Mouse (Mus musculus): ENCODE results near the gene Prkce. TPM values are rescaled to one million over a fixed set of nuclear protein-coding genes. Genes with fewer than 3 reads are reported as not detected.
A peak's percentile ranks its signal among the peaks of the same experiment; 100 is the strongest.

Prkce gene
- total and polyA plus RNA-seq, 3 experiments: 6.1 to 27.3 (median 26.0) TPM

DNA sequence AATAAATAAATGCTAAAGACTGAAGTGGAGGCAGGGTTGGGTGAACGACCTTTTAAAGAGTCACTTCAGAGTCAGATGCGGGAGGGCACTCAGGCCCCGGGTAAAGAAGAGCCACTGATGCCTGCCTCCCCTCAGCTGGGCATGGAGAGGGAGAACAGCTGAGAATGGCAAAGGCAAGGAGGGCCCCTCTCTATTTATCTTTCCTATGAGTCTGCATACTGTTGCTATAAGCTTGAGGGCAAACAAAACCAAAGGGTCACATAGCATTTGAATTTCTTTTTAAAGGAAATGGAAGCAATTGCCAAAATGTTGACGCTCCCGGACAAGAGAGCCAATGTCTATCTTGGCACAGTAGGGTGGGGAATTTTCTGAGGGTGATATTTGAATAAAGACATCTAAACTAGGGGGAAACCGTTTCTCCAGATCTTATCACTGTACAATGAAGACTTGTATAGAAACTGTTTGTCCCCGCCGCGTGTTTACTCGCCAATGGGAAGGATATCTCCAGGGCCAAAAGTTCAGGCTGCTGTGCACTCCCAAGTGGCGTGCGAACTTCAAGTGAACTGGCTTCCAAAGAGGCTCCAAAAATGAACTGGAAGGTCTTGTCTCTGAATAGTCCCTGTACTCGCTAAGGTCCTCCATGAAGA lies 347.5 kb downstream of the Prkce start:
- Histone ChIP-seq H3K4me3 (no peak overlapping the region), H3K79me2 (replicated peaks; ENCODE audit: control insufficient read depth, insufficient read depth, low read length) (no peaks in the 10 kb centered on the region), H3K9ac (ENCODE audit: low read depth, low read length) (no peak overlapping the region), H3K36me3 (ENCODE audit: control insufficient read depth, insufficient read depth, low read length) (no peaks in the 10 kb centered on the region; the same call in 1 of the 2 replicates), H3K27ac (peak overlapping the region; percentile 50), H3K27me3 (ENCODE audit: control insufficient read depth, insufficient read depth, low read length) (no peaks in the 10 kb centered on the region), H3K4me1 (ENCODE audit: control insufficient read depth, insufficient read depth, low read length) (peaks cover 15% of the 10 kb centered on the region)
- no peak for TF ChIP-seq CTCF (IDR thresholded peaks at IDR 0.05)
- peak; percentile 56; the same call in 1 of the 2 replicates for TF ChIP-seq EP300 (IDR thresholded peaks at IDR 0.05; ENCODE audit: insufficient read depth, low read depth, low read length)
- 42% methylated on average over 13 of the region's 13 CpGs for WGBS
- intact Hi-C loops (cut with DNase I): no loop called here
- no peak for DNase-seq

DNA sequence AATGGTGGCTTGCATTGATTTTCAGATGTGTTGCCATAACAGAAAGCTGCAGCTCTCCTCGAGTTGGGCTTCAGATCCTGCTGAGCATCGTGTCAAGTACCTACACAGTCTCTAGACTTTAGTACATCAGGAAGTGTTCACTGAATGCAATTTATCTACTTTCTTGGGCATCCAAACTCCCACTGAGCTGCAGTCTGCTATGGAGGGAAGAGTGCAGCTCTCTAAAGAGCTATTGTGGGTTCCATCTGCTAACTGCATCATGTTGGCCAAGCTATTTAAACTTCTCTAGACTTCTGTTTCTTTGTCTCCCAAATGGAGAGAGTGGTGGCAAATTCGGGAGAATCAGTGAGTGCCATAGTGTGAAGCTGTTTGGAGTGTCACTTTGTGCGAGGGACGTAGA lies 349.0 kb downstream of the Prkce start:
- H3K79me2 ChIP-seq (replicated peaks; ENCODE audit: control insufficient read depth, insufficient read depth, low read length): no peaks in the 10 kb centered on the region
- intact Hi-C loops (cut with DNase I): no loop called here
- H3K27me3 ChIP-seq (ENCODE audit: control insufficient read depth, insufficient read depth, low read length): no peaks in the 10 kb centered on the region
- no peak overlapping the region for H3K4me3 ChIP-seq
- no peaks in the 10 kb centered on the region; the same call in 1 of the 2 replicates for H3K36me3 ChIP-seq (ENCODE audit: control insufficient read depth, insufficient read depth, low read length)
- TF ChIP-seq EP300 (IDR thresholded peaks at IDR 0.05; ENCODE audit: insufficient read depth, low read depth, low read length): no peak
- 69% methylated on average over 5 of the region's 5 CpGs for WGBS
- DNase-seq: no peak
- no peak overlapping the region for H3K27ac ChIP-seq
- H3K4me1 ChIP-seq (ENCODE audit: control insufficient read depth, insufficient read depth, low read length): peaks cover 13% of the 10 kb centered on the region
- no peak overlapping the region for H3K9ac ChIP-seq (ENCODE audit: low read depth, low read length)

DNA sequence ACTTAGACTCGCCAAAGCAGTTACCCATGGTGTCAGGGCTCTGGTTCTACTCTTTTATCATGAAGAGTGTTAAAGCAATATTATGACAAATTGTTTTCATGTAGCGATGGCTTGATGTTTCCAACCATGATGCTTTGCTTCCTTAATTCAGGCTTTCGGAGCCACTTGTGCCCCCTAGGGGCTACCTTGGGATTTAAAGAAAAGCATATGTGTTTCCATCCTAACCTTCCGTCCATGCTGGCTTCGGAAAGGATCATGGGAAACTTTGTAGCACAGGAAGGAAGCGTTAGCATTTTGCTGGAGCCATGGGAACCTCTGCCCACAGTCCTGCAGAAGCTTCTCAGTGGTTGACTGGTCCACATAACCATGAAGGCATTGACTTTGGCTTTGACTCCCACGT lies 351.0 kb downstream of the Prkce start:
- TF ChIP-seq CTCF (IDR thresholded peaks at IDR 0.05): peak; percentile 39
- TF ChIP-seq EP300 (IDR thresholded peaks at IDR 0.05; ENCODE audit: insufficient read depth, low read depth, low read length): no peak
- H3K36me3 ChIP-seq (ENCODE audit: control insufficient read depth, insufficient read depth, low read length): no peaks in the 10 kb centered on the region; the same call in 1 of the 2 replicates
- 80% methylated on average over 7 of the region's 7 CpGs for WGBS
- H3K79me2 ChIP-seq (replicated peaks; ENCODE audit: control insufficient read depth, insufficient read depth, low read length): no peaks in the 10 kb centered on the region
- H3K9ac ChIP-seq (ENCODE audit: low read depth, low read length): no peak overlapping the region
- intact Hi-C loops (cut with DNase I): no loop called here
- H3K4me1 ChIP-seq (ENCODE audit: control insufficient read depth, insufficient read depth, low read length): peaks cover 9% of the 10 kb centered on the region
- no peak overlapping the region for H3K27ac ChIP-seq
- H3K27me3 ChIP-seq (ENCODE audit: control insufficient read depth, insufficient read depth, low read length): no peaks in the 10 kb centered on the region
- no peak for DNase-seq
- H3K4me3 ChIP-seq: no peak overlapping the region

DNA sequence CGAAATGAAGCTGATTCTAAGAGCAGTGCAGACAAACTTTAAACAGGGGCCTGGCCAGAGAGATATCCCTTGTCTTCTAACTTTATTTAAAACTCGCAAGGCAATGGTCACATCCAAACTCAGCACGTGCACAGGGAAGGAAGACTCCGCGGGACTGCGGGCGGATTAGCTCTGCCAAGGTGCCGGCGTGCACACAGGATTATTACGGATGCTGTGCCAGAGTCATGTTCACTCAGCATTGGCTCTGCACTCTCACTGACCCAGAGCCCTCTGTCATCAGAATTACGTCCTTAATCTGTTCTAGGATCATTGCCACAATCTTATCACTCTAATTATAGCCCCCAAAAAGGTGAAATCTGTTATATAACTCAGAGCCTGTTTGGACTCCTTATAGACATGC lies 353.7 kb downstream of the Prkce start:
- WGBS: 88% methylated on average over 11 of the region's 11 CpGs
- no peak for TF ChIP-seq EP300 (IDR thresholded peaks at IDR 0.05; ENCODE audit: insufficient read depth, low read depth, low read length)
- TF ChIP-seq CTCF (IDR thresholded peaks at IDR 0.05): no peak
- TF ChIP-seq POLR2A (IDR thresholded peaks at IDR 0.05; ENCODE audit: insufficient read depth, low read depth, low read length): no peak
- Histone ChIP-seq H3K4me3 (no peak overlapping the region), H3K27ac (no peak overlapping the region), H3K79me2 (replicated peaks; ENCODE audit: control insufficient read depth, insufficient read depth, low read length) (no peaks in the 10 kb centered on the region), H3K4me1 (ENCODE audit: control insufficient read depth, insufficient read depth, low read length) (no peaks in the 10 kb centered on the region), H3K9ac (ENCODE audit: low read depth, low read length) (no peak overlapping the region), H3K27me3 (ENCODE audit: control insufficient read depth, insufficient read depth, low read length) (no peaks in the 10 kb centered on the region), H3K36me3 (ENCODE audit: control insufficient read depth, insufficient read depth, low read length) (no peaks in the 10 kb centered on the region)
- intact Hi-C loops (cut with DNase I): no loop called here
- DNase-seq: no peak

DNA sequence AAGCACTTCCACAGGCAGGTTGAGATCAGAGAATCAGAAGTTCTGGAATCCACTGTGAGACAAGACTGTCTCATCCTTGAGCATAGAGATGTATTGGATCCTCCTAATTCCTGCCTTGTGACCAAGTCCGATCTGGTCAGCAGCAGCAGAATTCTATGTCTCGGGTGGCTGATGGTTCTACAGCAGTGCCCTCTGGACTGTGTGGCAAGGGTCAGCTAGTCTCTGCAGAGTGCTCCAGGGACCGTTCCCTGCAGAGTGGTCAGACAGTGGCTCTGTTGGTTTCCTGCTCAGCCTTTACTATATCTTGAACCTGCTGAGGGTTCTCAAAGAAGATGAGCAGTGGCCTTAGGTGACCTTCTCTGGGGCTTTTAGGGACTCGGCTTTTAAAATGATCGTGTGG lies 355.1 kb downstream of the Prkce start:
- H3K9ac ChIP-seq (ENCODE audit: low read depth, low read length): no peak overlapping the region
- H3K4me1 ChIP-seq (ENCODE audit: control insufficient read depth, insufficient read depth, low read length): no peaks in the 10 kb centered on the region
- WGBS: 92% methylated on average over 5 of the region's 5 CpGs
- no peak for DNase-seq
- H3K36me3 ChIP-seq (ENCODE audit: control insufficient read depth, insufficient read depth, low read length): no peaks in the 10 kb centered on the region
- H3K27me3 ChIP-seq (ENCODE audit: control insufficient read depth, insufficient read depth, low read length): no peaks in the 10 kb centered on the region
- intact Hi-C loops (cut with DNase I): no loop called here
- TF ChIP-seq POLR2A (IDR thresholded peaks at IDR 0.05; ENCODE audit: insufficient read depth, low read depth, low read length): no peak
- TF ChIP-seq EP300 (IDR thresholded peaks at IDR 0.05; ENCODE audit: insufficient read depth, low read depth, low read length): no peak
- no peak for TF ChIP-seq CTCF (IDR thresholded peaks at IDR 0.05)
- H3K79me2 ChIP-seq (replicated peaks; ENCODE audit: control insufficient read depth, insufficient read depth, low read length): no peaks in the 10 kb centered on the region
- no peak overlapping the region for H3K4me3 ChIP-seq
- H3K27ac ChIP-seq: no peak overlapping the region

DNA sequence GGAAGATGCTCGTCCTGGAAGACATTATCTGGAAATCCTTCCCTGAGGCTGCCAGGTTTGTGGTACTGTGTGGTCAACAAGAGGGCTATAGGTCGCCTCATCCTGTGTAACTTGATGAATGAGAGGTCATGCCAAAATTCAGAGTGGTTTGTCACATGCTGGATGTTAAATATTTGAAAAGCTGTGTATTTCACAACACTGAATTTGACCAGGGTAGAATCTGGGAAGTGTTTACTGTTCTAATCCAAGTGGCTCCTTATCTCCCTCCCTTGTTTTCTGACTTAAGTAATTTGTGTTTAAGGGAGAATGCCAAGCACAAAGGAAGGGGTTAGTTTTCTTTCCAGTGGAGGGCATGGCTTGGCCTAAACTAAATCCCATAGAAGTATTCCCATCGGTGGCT lies 355.8 kb downstream of the Prkce start:
- DNase-seq: no peak
- Histone ChIP-seq H3K4me1 (ENCODE audit: control insufficient read depth, insufficient read depth, low read length) (peaks cover 2% of the 10 kb centered on the region), H3K27ac (no peak overlapping the region), H3K36me3 (ENCODE audit: control insufficient read depth, insufficient read depth, low read length) (no peaks in the 10 kb centered on the region), H3K9ac (ENCODE audit: low read depth, low read length) (no peak overlapping the region), H3K27me3 (ENCODE audit: control insufficient read depth, insufficient read depth, low read length) (no peaks in the 10 kb centered on the region), H3K79me2 (replicated peaks; ENCODE audit: control insufficient read depth, insufficient read depth, low read length) (no peaks in the 10 kb centered on the region), H3K4me3 (no peak overlapping the region)
- TF ChIP-seq EP300 (IDR thresholded peaks at IDR 0.05; ENCODE audit: insufficient read depth, low read depth, low read length) (no peak), POLR2A (IDR thresholded peaks at IDR 0.05; ENCODE audit: insufficient read depth, low read depth, low read length) (no peak), CTCF (IDR thresholded peaks at IDR 0.05) (no peak)
- WGBS: 79% methylated on average over 3 of the region's 3 CpGs
- intact Hi-C loops (cut with DNase I): no loop called here
